Mouse (Mus musculus): Measurements from ENCODE around the gene Tmem131l.

- no peak for TF ChIP-seq CTCF (IDR thresholded peaks at IDR 0.05; ENCODE audit: borderline replicate concordance, insufficient read depth, low read depth, low read length)
- no peak for TF ChIP-seq POLR2A (IDR thresholded peaks at IDR 0.05; ENCODE audit: borderline replicate concordance, insufficient read depth, low read length)
Observed at GRCm38 (mm10) chr3:83906185-83906584, 133.8 kb downstream of the Tmem131l start.

Measured in cerebellum, adult 2 months (tissue).